8 mouse cellular contexts compared by ENCODE assay signal in the genomic region with DNA sequence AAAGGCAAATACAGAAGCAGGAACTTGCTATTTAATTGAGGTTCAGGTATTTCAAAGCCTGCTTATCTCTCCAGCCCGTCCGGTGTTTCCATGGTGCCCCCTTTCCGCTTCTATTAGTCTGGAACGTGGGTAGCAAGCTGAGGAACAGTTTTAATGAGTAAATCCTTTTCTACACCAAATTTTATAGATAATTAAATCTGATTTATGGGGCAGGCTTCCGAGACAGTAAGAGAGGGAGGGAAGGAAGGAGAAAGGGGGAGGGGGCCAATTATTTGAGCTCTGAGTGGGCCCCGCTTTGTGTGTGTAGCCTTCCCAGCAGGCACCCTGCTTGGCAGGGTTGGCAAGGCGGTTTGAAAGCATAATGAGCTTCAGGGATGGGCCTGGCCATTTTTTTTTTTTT.
DNase-seq lines count a peak whose midpoint lies in the region; ATAC-seq lines count a peak whose summit lies in the region.

No protein-coding gene starts in this region.

- DNase-seq in heart, postnatal 14 days, result no peak
- DNase-seq in right cerebral cortex, postnatal 4 days, result peak; percentile 10
- no peak for DNase-seq in right cerebral cortex, postnatal 25 days
- no peak for DNase-seq in spleen, postnatal 36 days (ENCODE audit: low spot score in 2 of 2)
- no peak for DNase-seq in thymus, postnatal 14 days
- DNase-seq in lung, postnatal 14 days, result no peak

- H3K4me1 ChIP-seq in heart, embryonic 11.5 days (ENCODE audit: control insufficient read depth, insufficient read depth, low read length), result no peaks in the 10 kb centered on the region; the same call in 1 of the 2 replicates
- no peaks in the 10 kb centered on the region for H3K4me1 ChIP-seq in liver, embryonic 15.5 days (replicated peaks)

- H3K27ac ChIP-seq in heart, embryonic 11.5 days (ENCODE audit: low read depth, low read length), result no peak overlapping the region
- no peak overlapping the region for H3K27ac ChIP-seq in liver, embryonic 15.5 days (replicated peaks)

- WGBS in heart, embryonic 11.5 days (ENCODE audit: insufficient replicate concordance), result 37% methylated on average over 7 of the region's 7 CpGs
- 49% methylated on average over 7 of the region's 7 CpGs for WGBS in liver, embryonic 15.5 days (ENCODE audit: insufficient replicate concordance)

- no peak for ATAC-seq in heart, embryonic 11.5 days (replicated peaks; ENCODE audit: insufficient number of reproducible peaks, low FRiP score, low TSS enrichment)
- ATAC-seq in liver, embryonic 15.5 days (ENCODE audit: insufficient read depth), result no peak

- no peaks in the 10 kb centered on the region for H3K27me3 ChIP-seq in heart, embryonic 11.5 days (ENCODE audit: control insufficient read depth, insufficient read depth, low read length)
- H3K27me3 ChIP-seq in liver, embryonic 15.5 days, result no peaks in the 10 kb centered on the region

- no peaks in the 10 kb centered on the region for H3K36me3 ChIP-seq in heart, embryonic 11.5 days (ENCODE audit: control insufficient read depth, insufficient read depth, low read length)
- H3K36me3 ChIP-seq in liver, embryonic 15.5 days (replicated peaks), result no peaks in the 10 kb centered on the region

- intact Hi-C loops in heart, postnatal 14 days (cut with DNase I), result no loop called here

- peak overlapping the region; percentile 47 for H3K4me2 ChIP-seq in heart, embryonic 11.5 days
- H3K4me2 ChIP-seq in liver, embryonic 15.5 days, result peak overlapping the region; percentile 27; the same call in 1 of the 2 replicates

- no peak overlapping the region for H3K9ac ChIP-seq in heart, embryonic 11.5 days (ENCODE audit: low read depth, low read length)
- no peak overlapping the region for H3K9ac ChIP-seq in liver, embryonic 15.5 days

- H3K4me3 ChIP-seq in heart, embryonic 11.5 days (ENCODE audit: low read depth, low read length), result no peak overlapping the region
- H3K4me3 ChIP-seq in liver, embryonic 15.5 days (replicated peaks), result no peak overlapping the region

- no peaks in the 10 kb centered on the region for H3K9me3 ChIP-seq in heart, embryonic 11.5 days (replicated peaks; ENCODE audit: control insufficient read depth, low read length)
- H3K9me3 ChIP-seq in liver, embryonic 15.5 days (replicated peaks), result no peaks in the 10 kb centered on the region
